Mouse (Mus musculus) thymus, adult 2 months (tissue): ENCODE results near the gene Entpd5. TPM values are rescaled to one million over a fixed set of nuclear protein-coding genes. Genes with fewer than 3 reads are reported as not detected.

Experiments
- DNase-seq: peaks from one replicate; pipeline ENCODE4 v3.0.0; 2021
- H3K27ac ChIP-seq: fragments of 200-500 bp; 2 replicates; pipeline ENCODE4 v1.5.1; 2012; ENCODE audit warnings: low read length, control low read depth; ENCODE audit not compliant: control insufficient read depth, insufficient read depth
- H3K27me3 ChIP-seq: fragments of 200-500 bp; 2 replicates; pipeline ENCODE4 v1.6.1; 2012; ENCODE audit warnings: mild to moderate bottlenecking, low read length, moderate library complexity, mixed read lengths; ENCODE audit not compliant: control insufficient read depth, insufficient read depth
- H3K36me3 ChIP-seq: fragments of 200-500 bp; 2 replicates; pipeline ENCODE4 v1.6.1; 2012; ENCODE audit warnings: mild to moderate bottlenecking, low read length, moderate library complexity; ENCODE audit not compliant: control insufficient read depth, insufficient read depth
- H3K4me1 ChIP-seq: fragments of 200-500 bp; replicated peaks from 2 replicates; pipeline ENCODE4 v1.6.1; 2012; ENCODE audit warnings: low read length; ENCODE audit not compliant: control insufficient read depth, insufficient read depth
- H3K4me3 ChIP-seq: fragments of 200-500 bp; 2 replicates; pipeline ENCODE4 v1.5.1; 2012; ENCODE audit warnings: mild to moderate bottlenecking, low read length, control low read depth, moderate library complexity; ENCODE audit not compliant: control insufficient read depth, insufficient read depth
- CTCF ChIP-seq: fragments of 200-500 bp; IDR thresholded peaks from 2 replicates; pipeline ENCODE4 v1.5.1; 2012; ENCODE audit warnings: mild to moderate bottlenecking, control low read depth, low read length, moderate library complexity, borderline replicate concordance; ENCODE audit not compliant: control insufficient read depth, poor library complexity, insufficient read depth; ENCODE audit errors: extremely low read depth
- POLR2A ChIP-seq: fragments of 200-500 bp; IDR thresholded peaks from 2 replicates; pipeline ENCODE4 v1.6.1; 2012; ENCODE audit warnings: mild to moderate bottlenecking, low read length, control low read depth, moderate library complexity; ENCODE audit not compliant: control insufficient read depth, poor library complexity, insufficient read depth; ENCODE audit errors: extremely low read depth
- WGBS: fragments of 180-500 bp; shearing (Covaris S2); methylation state at CpG from one replicate; pipeline ENCODE4 v1.1.7; 2018; 5-methylcytosine and 5-hydroxymethylcytosine counted together
- polyA plus RNA-seq: library from polyadenylated mRNA; depleted of rRNA; stranded (reverse); fragments of >200 nt; gene quantifications from 2 replicates; pipeline ENCODE4 v1.2.3, GENCODE M21; 2012; rRNA removed

Entpd5 gene
- polyA plus RNA-seq: 24.6 and 24.8 TPM in 2 replicates

GRCm38 (mm10) chr12:84408819-84409507, at the start of gene Entpd5, which contains the start of gene Bbof1:
Gene Entpd5 (minus strand): TSS chr12:84409029.
Gene Bbof1 (plus strand): TSS chr12:84409071.
- peak within 1 kb of the TSS; percentile 75 for H3K4me3 ChIP-seq
- peaks cover 10% of the 10 kb centered on the region for H3K4me1 ChIP-seq
- DNase-seq: peak; percentile 92
- H3K27me3 ChIP-seq: no peaks in the 10 kb centered on the region
- TF ChIP-seq POLR2A: peak; percentile 90
- TF ChIP-seq CTCF: peak; percentile 38; the same call in 1 of the 2 replicates
- WGBS: 3% methylated on average over 63 of the region's 63 CpGs
- H3K27ac ChIP-seq: peak within 1 kb of the TSS; percentile 86
- H3K36me3 ChIP-seq: no peaks in the 10 kb centered on the region

- TF ChIP-seq POLR2A: no peak
- TF ChIP-seq CTCF: no peak
- H3K4me3 ChIP-seq: no peak overlapping the region
- no peak for DNase-seq
- peaks cover under 1% of the 10 kb centered on the region; the same call in 1 of the 2 replicates for H3K4me1 ChIP-seq
- no peak overlapping the region for H3K27ac ChIP-seq
- no peaks in the 10 kb centered on the region for H3K27me3 ChIP-seq
- WGBS: 96% methylated on average over 3 of the region's 3 CpGs
- H3K36me3 ChIP-seq: peaks cover 36% of the 10 kb centered on the region
These were observed 48.1 kb upstream of the Entpd5 start for GRCm38 (mm10) chr12:84456911-84457310.

- TF ChIP-seq CTCF: no peak
- TF ChIP-seq POLR2A: no peak
- WGBS: 1% methylated on average over 11 of the region's 11 CpGs
These were observed 43.0 kb upstream of the Entpd5 start for GRCm38 (mm10) chr12:84451801-84452200.

GRCm38 (mm10) chr12:84450718-84451646, 42.2 kb upstream of the Entpd5 start, which contains the start of the genes Aldh6a1 and Lin52:
Gene Aldh6a1 (minus strand): TSS chr12:84451004.
Gene Lin52 (plus strand): TSS chr12:84451422.
- peak; percentile 79 for TF ChIP-seq POLR2A
- 0 out of 2 replicates have a peak, but pooled peaks have one; percentile 19 for TF ChIP-seq CTCF
- under 1% methylated on average over 49 of the region's 49 CpGs for WGBS
- Histone ChIP-seq H3K4me3 (peak within 1 kb of the TSS; percentile 80), H3K27me3 (no peaks in the 10 kb centered on the region), H3K27ac (peak within 1 kb of the TSS; percentile 56), H3K4me1 (peaks cover 9% of the 10 kb centered on the region; the same call in 1 of the 2 replicates), H3K36me3 (no peaks in the 10 kb centered on the region)
- peak; percentile 95 for DNase-seq

More at GRCm38 (mm10) chr12:84451801-84452200, 43.0 kb upstream of the Entpd5 start:
- Histone ChIP-seq H3K4me3 (peak overlapping the region; percentile 80), H3K4me1 (peaks cover 9% of the 10 kb centered on the region; the same call in 1 of the 2 replicates), H3K36me3 (peaks cover under 1% of the 10 kb centered on the region), H3K27ac (peak overlapping the region; percentile 56), H3K27me3 (no peaks in the 10 kb centered on the region)
- DNase-seq: no peak

GRCm38 (mm10) chr12:84450351-84450717, 41.5 kb upstream of the Entpd5 start:
- no peaks in the 10 kb centered on the region for H3K36me3 ChIP-seq
- H3K27me3 ChIP-seq: no peaks in the 10 kb centered on the region
- TF ChIP-seq POLR2A (no peak), CTCF (no peak)
- DNase-seq: no peak
- H3K4me1 ChIP-seq: peaks cover 9% of the 10 kb centered on the region; the same call in 1 of the 2 replicates
- peak overlapping the region; percentile 15; the same call in 1 of the 2 replicates for H3K27ac ChIP-seq
- peak overlapping the region; percentile 53 for H3K4me3 ChIP-seq
- WGBS: under 1% methylated on average over 6 of the region's 6 CpGs

GRCm38 (mm10) chr12:84449887-84450286, 41.1 kb upstream of the Entpd5 start:
- H3K27ac ChIP-seq: no peak overlapping the region
- no peak for TF ChIP-seq CTCF
- no peak for TF ChIP-seq POLR2A
- peak; percentile 6 for DNase-seq
- H3K27me3 ChIP-seq: no peaks in the 10 kb centered on the region
- H3K36me3 ChIP-seq: no peaks in the 10 kb centered on the region
- 65% methylated on average over 10 of the region's 10 CpGs for WGBS
- peaks cover 9% of the 10 kb centered on the region; the same call in 1 of the 2 replicates for H3K4me1 ChIP-seq
- H3K4me3 ChIP-seq: no peak overlapping the region
